Mouse (Mus musculus): ENCODE measurements at regions not wholly inside any gene's neighbourhood (a gene's known extent, or its start where the extent isn't known, plus 50 kb on each side); places are given as distances from the start of the nearest gene placed in this dataset.

DNA sequence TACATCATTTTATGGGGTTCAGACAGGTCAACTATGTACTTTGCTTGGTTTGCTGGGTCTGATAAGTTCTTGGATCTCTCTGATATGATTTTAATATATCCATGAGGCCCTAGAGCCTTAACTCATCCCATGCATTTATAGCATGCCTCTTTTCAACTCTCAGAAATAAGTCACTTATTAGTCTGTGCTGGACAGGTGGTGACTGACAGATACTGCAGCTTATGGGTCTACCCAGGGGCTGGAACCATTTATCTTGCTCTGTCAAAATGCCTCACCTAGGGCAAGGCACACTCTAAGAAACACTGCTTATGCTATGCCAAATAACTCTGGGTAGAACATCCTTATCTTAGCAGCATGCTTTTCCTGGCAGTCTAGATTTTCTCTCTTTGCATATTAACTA, 225.6 kb downstream of the Mbnl1 start:
- ATAC-seq (ENCODE audit: insufficient number of reproducible peaks, low FRiP score, low TSS enrichment) = no peak

- no peak for ATAC-seq (ENCODE audit: insufficient number of reproducible peaks, low FRiP score, low TSS enrichment)
Measured at GRCm38 (mm10) chr3:60707139-60707538, 234.5 kb downstream of the Mbnl1 start.

- ATAC-seq (ENCODE audit: insufficient number of reproducible peaks, low FRiP score, low TSS enrichment) = no peak
Measured at GRCm38 (mm10) chr3:60712896-60713295, 240.3 kb downstream of the Mbnl1 start.

DNA sequence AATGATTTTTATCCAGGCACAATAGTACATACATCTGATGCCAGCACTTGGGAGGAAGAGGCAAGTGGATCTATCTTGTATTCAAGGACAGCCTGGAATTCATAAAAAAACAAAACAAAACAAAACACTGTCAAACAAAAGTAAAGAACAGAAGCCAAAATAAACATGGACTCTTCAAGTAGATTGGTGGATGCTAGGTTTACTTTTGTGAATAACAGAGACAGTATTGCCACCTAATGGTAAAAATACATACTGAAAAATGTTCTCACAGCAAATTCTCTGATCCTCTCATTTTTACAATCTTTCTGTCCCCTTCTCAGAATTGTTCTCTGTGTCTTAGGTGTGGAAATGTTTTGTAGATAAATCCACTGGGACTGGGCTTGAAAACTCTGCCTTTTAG, 247.7 kb downstream of the Mbnl1 start:
- no peak for ATAC-seq (ENCODE audit: insufficient number of reproducible peaks, low FRiP score, low TSS enrichment)

GRCm38 (mm10) chr3:60731331-60731730, 258.7 kb downstream of the Mbnl1 start:
- no peak for ATAC-seq (ENCODE audit: insufficient number of reproducible peaks, low FRiP score, low TSS enrichment)

GRCm38 (mm10) chr3:60740543-60741294, 261.9 kb upstream of the P2ry1 start:
- ATAC-seq (ENCODE audit: insufficient number of reproducible peaks, low FRiP score, low TSS enrichment) = no peak

DNA sequence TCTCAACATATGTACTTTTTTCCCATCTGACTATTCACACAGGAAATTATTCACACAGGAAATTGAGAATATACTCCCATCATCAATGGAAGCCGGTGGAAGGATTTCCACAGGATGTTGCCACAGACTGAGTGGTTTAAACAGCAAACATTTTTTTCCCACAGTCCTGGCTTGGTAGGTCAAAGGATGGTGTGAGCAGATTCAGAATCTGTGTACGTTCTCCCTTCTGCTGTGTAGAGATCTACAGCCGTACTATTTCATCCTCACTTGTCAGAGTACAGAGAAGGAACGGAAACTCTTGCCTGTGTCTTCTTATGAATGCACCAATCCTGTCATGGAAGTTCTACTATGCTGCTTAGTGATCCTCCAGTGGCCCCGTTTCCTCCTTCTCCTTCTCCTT, 261.2 kb upstream of the P2ry1 start:
- no peak for ATAC-seq (ENCODE audit: insufficient number of reproducible peaks, low FRiP score, low TSS enrichment)

GRCm38 (mm10) chr3:60742232-60742631, 260.4 kb upstream of the P2ry1 start:
- ATAC-seq (ENCODE audit: insufficient number of reproducible peaks, low FRiP score, low TSS enrichment) = no peak

DNA sequence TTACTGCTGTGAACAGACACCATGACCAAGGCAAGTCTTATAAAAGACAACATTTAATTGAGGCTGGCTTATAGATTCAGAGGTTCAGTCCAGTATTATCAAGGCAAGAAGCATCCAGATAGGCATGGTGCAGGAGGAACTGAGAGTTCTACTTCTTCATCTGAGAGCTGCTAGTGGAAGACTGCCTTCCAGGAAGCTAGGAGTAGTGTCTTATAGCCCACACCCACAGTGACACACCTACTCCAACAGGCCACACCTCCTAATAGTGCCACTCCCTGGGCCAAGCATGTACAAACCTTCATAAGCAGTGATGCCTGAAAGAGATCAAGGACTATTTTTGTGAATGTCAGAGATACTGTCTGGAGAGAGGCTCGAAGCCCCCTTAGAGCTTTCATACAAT, 257.5 kb upstream of the P2ry1 start:
- ATAC-seq (ENCODE audit: insufficient number of reproducible peaks, low FRiP score, low TSS enrichment) = no peak

DNA sequence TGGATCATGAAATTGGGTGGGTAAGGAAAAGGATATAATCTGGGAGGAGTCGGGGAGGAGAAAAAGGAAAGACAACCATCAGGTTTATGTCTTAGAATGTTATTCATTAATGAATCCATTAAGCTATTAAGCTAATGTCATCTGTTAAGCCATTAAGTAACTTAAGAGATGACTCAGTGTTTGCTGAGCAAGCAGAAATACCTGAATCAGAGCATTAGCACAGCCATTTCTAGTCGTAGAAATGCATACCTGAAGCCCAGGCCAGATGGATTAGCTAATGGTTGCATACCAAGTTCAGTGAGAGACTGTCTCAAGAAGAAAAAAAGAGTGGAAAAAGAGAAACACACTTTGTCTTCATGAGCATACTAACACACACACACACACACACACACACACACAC, 244.0 kb upstream of the P2ry1 start:
- ATAC-seq (ENCODE audit: insufficient number of reproducible peaks, low FRiP score, low TSS enrichment) = no peak

DNA sequence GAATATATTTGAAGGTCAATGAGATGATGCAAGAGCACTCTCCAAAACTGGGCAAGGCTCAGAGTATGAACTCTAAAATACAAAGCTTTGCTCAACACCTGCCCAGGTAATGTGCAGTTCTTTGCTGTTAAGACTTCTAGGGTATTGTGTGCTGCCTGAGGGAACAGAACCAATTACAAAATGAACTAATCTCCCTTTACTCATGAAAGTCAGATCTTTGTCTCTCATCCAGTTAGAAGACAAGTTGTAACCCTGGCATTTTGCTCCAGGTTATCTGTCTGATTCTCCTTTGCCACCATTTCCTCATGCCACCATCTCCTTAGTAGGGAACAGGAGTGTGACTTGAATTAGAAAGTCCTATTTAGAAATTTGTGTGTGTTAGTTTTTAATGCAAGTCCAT, 243.5 kb upstream of the P2ry1 start:
- no peak for ATAC-seq (ENCODE audit: insufficient number of reproducible peaks, low FRiP score, low TSS enrichment)

DNA sequence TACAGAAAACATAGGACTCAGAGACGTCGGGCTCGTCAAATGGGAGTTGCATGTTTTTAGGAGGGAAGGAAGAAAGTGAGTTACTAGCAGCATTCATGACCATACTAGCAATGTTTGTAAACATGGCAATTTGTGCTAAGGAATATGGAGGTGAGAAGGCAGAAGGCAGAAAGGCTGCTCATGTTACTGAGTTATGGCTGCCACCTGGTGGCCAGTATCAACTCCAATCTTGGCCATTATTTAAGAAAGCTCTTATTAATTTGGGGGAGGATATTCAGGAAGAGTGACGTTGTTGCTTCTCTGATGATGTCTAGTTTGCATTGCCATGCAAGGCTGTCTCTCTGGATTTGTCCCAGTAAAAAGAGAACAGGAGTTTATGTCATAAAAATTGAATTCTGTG, 239.7 kb upstream of the P2ry1 start:
- peak; percentile 70; the same call in 1 of the 2 replicates for ATAC-seq (ENCODE audit: insufficient number of reproducible peaks, low FRiP score, low TSS enrichment)

- no peak for ATAC-seq (ENCODE audit: insufficient number of reproducible peaks, low FRiP score, low TSS enrichment)
Measured at GRCm38 (mm10) chr3:60765079-60765478, 237.5 kb upstream of the P2ry1 start.

- no peak for ATAC-seq (ENCODE audit: insufficient number of reproducible peaks, low FRiP score, low TSS enrichment)
Measured at GRCm38 (mm10) chr3:60768996-60769395, 233.6 kb upstream of the P2ry1 start.

DNA sequence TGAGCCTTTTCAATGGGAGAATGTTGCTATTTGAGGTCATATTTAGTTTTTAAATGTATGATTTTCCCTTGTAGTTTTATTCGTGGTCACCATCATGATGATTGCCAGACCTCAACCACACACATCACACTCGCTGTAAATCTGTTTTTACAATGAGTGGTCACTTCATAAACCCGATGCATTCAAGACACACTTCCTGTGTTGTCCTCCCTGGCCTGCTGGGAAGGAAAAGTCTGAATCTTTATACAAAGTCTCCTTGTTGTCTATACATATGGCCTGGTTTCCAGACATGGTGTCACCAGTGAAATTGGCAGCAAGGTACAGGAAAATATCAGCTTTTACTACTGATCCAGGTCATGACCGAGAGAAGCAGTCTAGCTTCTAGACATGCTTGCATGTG, 230.7 kb upstream of the P2ry1 start:
- no peak for ATAC-seq (ENCODE audit: insufficient number of reproducible peaks, low FRiP score, low TSS enrichment)

- no peak for ATAC-seq (ENCODE audit: insufficient number of reproducible peaks, low FRiP score, low TSS enrichment)
Measured at GRCm38 (mm10) chr3:60773383-60773782, 229.2 kb upstream of the P2ry1 start.

DNA sequence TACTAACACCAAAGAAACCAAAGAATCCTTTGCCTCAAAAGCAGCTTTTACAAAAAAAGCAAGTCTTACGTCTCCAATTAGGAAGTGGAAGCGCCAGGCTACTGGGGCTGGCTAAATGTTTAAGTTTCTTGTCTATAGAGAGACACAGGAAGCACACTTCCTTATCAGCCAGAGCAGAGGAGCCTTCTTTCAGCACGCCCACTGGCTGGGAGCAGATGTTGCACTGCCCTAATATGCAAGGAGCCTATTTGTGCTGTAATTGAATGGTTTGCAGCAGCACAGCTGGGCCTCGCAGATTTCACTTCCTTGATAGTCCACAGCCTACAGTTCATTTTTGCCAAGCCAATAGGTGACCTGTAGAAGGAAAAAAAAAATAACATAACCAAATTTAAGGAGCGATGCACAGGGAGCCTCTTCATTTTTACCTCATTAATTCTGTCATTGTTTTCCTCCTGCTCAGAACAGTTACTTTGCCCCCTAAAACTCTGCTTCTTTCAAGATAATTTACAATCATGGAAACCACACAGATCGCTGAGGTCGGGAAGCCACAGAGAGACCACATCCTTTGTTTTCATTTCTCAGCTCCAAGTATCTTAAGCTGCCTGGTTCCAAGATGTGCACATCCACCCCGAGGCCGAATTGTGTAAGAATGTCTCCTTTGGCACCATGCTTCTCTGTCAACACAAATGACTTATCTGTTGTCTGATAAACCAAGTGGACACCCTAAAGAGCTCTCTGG, 217.3 kb upstream of the P2ry1 start:
- ATAC-seq (ENCODE audit: insufficient number of reproducible peaks, low FRiP score, low TSS enrichment) = no peak

GRCm38 (mm10) chr3:60787989-60788388, 214.6 kb upstream of the P2ry1 start:
- no peak for ATAC-seq (ENCODE audit: insufficient number of reproducible peaks, low FRiP score, low TSS enrichment)

- ATAC-seq (ENCODE audit: insufficient number of reproducible peaks, low FRiP score, low TSS enrichment) = no peak
Measured at GRCm38 (mm10) chr3:60789441-60789840, 213.2 kb upstream of the P2ry1 start.

- no peak for ATAC-seq (ENCODE audit: insufficient number of reproducible peaks, low FRiP score, low TSS enrichment)
Measured at GRCm38 (mm10) chr3:60792166-60792565, 210.4 kb upstream of the P2ry1 start.

GRCm38 (mm10) chr3:60796207-60796606, 206.4 kb upstream of the P2ry1 start:
- no peak for ATAC-seq (ENCODE audit: insufficient number of reproducible peaks, low FRiP score, low TSS enrichment)

DNA sequence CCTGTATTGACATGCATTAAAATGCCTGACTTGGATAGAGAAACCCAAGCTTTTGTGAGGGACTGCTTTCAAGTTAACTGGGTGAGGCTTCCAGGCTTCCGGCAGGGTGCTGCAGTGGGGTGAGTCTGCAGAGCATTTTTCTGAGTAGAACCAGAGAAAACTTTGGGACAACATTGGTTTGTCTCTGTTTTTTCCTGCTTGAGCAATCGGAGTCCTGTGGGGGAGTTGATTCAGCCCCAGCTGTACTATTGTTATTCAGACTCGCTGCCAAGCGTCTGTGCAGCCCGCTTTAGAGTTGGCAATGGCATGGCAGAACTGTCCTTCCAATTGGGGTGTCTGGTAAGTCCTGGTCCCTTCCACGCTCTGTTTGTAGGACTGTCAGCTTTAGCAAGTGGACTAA, 204.8 kb upstream of the P2ry1 start:
- ATAC-seq (ENCODE audit: insufficient number of reproducible peaks, low FRiP score, low TSS enrichment) = peak; percentile 20; the same call in 1 of the 2 replicates

Data from cerebellum, adult (tissue).